Mouse (Mus musculus) layer of hippocampus, adult 11-12 months (tissue): Measurements from ENCODE around the gene Acbd4.
A peak's percentile ranks its signal among the peaks of the same experiment; 100 is the strongest.

Source experiments
- DNase-seq: peaks from one replicate; pipeline ENCODE4 v3.0.0; 2022; ENCODE audit warnings: low spot score

Acbd4 gene

DNA sequence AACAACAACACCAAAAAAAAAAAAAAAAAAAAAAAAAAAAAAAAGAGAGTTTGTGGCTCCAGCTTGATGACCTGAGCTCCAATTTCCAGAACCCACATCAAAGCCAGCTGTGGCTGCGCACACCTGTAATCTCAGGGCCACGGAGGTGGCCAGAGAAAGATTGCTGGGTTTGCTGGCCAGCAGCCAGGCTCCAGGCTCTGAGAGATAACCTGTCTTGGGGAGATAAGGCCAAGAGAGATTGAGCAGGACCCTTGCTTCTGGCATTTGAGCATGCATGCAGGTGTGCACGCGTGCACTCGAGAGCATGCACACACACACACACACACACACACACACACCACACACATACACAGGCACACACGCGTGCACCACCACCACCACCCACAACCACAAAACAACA, 8.2 kb upstream of the Acbd4 start:
- DNase-seq: no peak

DNA sequence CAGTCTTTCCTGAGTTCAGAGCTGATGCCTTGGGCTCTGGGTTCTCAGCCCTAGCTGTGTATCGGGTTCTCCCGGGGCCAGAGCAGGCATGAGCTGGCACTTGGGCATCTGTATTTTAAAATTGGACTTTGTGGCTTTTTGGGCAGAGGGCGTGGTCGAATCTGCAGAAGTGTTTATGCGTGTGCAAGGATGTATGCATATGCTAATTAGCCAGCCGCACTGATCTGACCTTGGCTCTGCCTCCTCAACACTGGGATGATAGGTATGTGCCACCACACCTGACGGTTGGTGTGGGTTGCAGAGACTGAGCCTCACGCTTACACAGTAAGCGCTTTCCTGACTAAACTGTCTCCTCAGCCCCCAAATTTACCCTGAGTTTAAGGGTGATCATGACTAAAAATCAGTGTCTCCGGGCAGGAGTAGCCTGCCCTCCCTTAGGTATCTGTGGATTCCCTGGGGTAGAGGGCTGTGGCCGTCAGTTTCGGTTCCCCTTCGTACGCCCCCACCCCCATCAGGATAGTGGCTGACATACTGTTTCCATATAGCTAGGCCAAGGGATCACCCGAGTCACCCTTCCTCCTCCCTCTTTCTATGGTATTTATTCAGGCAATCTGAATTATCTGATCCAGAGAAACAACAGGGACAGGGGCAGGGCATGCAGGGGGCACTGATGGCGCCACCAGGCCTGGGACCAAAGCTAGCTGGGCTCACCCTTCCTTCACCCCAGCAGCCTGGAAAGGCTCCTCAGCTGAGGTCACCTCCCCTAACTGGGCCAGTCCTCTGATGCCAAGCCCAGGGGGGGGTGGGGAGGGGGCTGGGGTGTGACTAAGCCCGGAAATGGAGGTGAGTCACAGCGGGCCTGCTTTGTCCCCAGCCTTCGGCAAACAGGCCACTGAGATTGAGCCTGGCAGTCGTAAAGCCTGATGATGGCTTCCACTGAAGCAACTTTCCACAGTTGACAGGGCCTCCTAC, 7.3 kb upstream of the Acbd4 start:
- DNase-seq: no peak

DNA sequence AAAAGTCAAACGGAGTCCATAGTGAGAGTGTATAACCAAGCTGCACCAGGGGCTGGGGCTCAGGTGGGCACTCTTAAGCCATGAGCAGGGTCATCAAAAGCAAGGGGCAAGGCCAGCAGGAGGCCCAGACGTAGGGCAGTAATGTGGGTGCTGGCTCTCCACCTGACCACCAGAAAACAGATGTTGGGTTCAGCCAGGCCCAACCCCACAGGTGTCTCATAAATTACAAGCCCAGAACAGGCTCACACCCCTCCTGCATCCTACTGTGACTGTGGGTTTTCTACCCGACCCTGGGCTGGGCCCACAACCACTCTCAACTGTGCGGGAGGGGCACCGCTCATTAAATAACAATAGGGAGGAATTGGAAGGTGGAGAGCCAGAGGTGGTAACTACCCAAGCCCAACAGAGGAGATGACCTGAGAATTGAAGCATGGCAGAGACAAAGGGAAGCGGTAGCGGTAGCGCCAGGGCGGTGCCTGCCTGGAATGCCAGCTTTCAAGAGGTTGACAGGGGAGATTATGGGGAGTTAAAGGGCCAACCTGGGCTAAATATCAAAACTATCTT, 6.3 kb upstream of the Acbd4 start:
- DNase-seq: no peak

DNA sequence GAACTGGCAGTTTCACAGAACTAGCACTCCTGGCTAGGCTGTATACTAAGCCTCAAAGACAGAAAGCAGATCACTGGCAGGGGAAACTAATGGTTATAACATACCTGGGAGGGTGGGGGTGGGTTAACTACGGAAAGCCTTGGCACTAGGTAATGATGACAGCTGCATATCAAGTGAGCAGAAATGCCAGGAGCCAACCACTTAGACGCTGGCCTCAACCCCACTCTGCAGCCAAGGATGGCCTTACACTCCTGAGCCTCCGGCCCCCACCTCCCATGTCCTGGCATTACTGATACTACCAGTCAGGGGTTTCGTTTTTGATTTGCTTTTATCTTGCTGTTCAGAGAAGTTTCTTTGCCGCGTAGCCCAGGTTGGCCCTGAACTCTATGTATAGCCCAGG, 5.7 kb upstream of the Acbd4 start:
- DNase-seq: no peak

DNA sequence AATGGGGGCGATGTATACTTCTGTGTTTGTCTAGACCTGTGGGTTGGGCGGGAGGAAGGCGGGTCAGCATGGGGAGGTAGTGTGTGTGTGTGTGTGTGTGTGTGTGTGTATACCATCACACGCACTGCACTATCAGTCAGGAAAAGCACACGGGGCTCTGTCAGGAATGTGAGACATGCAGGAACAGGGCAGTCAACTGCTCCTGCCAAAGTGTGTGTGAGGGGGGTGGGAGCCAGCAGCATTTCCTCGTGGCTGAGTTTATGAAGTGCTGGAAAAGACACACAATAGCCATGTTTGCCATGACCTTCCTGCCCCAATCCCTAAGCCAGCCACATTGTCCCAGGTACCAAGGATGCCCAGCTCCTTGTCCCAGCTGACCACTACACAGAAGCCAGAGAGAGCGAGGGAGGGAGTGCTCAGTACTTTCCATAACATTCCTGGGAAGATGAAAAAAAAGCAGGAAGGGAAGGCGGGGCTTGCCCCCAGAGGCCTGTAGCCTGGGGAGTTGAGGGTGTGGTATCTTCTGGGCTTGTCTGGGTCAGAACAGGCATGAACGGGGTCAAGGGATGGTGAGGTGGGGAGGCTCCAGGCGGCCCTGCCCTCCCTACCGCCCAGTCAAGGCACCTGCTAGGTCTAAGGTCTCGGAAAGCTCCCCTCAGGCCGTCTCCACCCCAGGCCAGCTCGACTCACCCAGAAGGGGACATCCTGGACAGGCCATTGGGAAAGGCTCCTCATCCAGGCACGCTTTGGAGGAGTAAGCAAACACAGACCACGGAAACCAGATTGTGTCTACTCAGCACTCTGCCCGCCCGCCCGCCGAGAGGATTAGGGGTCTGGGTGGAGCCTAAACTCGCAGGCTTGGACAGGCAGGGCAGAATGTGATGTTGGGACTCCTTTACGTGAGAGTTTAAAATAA, 4.2 kb upstream of the Acbd4 start:
- no peak for DNase-seq

DNA sequence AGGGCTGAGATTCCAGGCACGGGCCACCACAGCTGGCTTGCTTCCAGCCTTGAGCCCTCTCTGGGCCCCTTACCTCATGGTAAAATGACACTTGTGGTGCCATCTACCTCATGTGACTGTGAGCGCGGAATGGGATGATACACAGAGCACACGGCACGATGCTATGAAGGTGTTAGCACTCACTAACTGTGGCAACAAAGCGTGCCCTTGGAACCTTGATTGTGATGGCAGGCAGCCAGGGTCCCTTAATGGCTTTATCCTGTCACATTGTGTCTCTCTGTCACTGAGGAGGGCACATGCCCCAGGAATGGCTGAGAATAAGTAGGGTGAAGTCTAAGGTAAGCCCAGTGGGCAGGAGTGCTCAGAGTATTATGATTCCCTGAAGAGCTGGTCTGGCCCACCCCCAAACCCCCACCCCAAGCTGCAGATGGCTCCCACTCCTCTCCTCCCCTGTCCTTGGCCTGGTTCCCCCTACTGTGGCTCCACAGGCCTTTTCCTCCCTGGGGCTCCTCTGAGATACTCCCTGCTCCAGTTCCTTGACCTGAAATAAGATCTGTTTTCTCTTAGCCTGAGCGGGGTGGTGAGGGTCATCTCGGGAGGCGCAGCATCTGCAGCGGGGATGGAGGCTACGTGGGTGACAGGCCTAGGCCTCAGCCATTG, 2.8 kb upstream of the Acbd4 start:
- no peak for DNase-seq

DNA sequence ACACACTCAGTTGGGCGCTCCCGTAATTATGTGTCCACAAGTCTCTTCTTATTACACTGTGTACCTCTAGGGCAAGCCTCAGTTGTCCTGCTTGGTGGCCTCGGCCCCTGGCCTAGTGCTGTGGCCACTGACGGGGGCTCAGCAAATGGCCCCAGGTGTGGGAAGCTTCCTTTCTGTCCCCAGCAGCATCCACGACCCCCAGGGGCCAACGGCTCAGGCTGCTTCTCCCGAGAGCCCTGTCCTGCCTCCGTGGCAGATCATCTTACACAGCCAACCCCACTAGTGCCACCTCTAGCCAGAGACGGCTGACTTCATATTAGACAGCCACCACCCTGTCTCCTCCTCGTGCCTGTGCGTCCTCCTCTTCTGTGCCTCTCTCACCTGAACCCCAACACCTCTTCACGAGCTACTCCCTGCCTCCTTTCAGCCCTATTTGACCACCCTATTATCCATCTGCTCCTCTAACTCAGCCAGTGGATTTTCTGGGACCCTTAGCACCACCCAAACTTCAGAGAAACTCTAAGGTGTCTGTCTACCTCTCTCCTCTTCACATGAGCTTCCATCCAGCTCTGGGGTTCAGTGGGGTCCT, 2.0 kb upstream of the Acbd4 start:
- DNase-seq: no peak

DNA sequence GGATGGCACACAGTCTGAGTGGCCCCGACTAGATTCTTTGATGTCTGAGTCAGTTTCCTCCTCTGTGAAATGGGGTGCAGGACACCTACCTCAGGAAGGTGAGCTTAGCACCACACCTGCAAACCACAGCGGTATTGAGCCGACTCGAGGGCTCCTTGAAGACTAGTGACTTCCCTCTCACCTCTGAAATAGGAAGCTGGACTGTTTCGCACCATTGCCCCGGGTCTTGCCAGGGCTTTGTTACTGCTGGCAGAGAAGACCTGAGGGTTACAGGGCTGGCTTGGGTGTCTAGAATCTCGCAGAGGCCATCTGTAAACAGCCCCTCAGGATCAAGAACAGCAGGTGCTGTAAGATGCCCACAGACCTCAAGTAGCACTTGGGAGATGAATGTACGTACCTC, 1.1 kb upstream of the Acbd4 start:
- no peak for DNase-seq

DNA sequence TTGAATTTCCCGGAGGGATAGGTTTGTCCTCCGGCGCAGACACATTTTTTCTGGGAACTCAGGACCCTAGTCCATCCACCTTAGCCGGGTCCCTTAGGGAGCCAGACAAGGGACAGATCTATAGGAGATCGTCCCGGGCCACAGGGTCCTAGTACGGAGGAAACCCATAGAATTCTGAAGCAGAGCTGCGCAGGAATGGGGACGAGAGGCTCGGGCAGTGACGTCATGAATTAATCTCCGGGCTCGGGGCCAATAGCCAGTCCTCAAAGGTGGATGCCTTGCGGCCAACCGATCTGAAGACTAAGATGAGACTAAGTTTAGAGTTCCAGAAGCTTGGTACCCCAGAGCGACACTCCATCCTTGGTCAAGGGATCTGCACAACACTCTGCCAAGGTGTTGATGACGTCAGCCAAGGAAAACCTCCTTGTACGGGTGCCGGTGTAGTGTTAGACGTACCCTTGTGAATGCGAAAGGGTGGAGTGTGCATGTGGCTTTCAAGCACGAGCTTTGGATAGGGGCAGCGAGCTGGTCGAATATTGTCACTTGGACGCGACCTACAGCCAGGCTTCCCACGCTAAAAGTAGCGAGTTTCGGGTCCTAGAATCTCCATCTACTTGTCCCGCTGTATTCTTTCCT, 502 bp downstream of the Acbd4 start:
- peak; percentile 76 for DNase-seq

DNA sequence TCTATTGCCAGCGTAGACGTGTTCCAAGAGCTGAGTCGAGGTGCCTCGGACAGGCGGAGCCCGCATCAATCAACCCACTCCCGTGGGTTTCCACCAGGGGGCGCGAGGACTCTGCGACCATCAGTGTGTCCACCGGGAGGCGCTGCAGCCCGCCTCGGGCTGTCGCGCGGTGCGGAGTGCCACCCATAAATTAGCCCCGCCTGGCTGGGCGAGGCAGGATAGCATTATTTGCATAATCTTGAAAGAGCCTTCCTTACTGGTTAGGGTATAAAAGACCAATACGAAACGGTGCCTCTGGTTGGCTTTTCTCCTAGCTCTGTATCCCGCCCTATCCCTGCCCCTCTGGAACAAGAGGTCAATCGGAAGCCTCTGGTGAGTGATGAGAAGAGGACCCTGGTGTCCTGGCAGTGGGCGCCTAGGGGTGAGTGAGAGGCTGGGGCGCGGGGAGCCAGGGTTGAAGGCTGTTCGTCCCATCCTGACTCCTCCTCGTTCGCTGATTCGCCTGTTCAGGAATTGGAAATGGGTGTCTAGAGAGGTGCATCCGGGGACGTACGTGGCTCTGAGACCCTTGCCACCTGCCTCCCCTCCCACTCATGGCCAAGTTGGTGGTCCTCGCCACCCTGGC, 1.4 kb downstream of the Acbd4 start:
- DNase-seq: peak; percentile 97

DNA sequence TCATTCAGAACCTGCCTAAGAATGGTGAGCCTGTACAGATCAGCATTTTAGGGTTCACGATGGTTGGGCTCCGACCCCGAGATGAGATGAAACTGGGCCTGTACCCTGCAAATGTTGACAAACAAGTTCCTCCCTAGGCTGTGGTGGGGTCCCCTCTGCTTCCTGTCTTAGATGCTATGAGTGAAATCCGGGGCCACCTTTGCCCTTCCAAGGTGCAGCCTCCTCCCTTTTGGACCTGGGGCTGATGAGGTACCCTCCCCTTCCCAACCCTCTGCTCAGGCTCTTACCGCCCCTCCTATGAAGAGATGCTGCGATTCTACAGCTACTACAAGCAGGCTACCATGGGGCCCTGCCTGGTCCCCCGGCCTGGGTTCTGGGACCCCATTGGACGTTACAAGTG, 2.1 kb downstream of the Acbd4 start:
- no peak for DNase-seq

DNA sequence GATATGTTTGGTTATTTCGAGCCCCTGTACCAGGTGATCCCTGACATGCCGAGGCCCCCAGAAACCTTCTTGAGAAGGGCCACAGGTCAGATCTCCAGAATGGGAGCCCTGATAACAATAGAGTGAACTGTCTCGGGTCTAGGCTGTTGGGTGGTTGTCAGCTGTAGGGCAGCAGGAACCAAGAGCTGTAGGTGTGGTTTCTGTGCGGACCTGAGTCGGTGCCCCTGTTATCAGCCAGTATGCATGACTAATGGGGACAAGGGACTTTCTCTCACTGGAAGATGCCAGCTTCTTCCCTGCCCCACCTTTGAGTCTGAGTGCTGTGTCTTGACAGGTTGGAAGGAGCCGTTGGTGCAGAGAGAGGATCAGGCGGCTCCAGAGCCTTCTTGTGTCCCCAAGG, 3.0 kb downstream of the Acbd4 start:
- no peak for DNase-seq

DNA sequence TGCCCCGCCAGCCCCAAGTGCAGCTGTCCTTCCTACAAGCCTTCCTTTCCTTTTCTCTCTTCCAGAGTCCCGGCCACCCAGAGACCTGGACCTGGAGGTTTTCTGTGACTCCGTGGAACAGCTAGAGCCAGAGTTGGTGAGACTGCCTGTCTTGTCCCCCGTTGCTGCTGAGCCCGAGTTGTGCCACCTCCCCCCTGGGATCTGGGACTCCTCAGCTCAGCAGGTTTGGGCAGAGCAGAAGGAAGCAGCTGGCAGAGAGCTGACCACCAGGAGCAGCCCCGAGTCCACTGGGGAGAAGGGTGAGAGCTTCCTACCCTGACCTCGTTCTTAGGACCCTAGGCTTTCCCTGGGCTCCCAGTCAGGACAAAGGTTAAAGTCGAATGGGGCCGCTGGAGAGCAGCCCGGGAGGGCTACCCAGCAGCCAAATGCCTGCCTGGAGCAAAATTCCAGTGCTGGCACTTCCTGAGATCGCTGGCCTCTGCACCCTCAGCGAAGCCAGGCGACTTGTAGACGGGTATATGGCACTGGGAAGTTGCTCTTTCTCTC, 3.8 kb downstream of the Acbd4 start:
- no peak for DNase-seq

DNA sequence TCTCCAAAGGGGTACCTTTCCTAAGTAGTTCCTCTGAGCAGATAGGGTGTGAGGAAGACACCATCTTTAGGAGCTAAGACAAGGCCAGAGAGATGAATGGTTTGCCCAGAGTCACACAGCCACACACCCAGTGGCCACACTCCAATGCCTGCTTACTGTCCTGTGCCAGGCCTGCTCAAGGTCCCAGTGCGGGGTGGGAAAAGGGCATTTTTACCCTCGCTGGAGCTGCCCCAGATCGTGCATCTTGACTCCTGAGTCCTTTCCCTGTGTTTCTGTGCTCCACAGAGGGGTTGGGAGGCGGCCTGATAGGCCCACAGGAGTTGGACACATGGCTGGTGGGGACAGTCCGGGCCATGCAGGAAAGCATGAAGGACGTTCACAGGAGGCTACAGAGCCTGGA, 4.3 kb downstream of the Acbd4 start:
- DNase-seq: no peak

DNA sequence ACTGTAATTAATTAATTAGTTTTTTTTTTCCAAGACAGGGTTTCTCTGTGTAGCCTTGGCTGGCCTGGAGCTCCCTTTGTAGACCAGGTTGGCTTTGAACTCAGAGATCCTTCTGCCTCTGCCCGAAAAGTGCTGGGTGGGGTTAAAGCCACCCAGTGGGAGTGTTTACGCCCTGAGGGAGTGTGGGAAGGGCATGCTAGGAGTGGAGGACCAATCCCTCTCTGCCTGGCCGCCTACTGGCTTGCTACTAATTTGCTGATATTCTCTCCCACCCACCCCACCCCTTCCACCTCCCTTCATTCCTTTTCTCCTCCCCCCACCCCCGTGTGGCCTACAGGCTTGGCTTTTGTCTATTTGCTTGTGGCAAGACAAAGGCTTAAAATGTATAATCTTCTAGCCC, 4.9 kb downstream of the Acbd4 start:
- DNase-seq: no peak

DNA sequence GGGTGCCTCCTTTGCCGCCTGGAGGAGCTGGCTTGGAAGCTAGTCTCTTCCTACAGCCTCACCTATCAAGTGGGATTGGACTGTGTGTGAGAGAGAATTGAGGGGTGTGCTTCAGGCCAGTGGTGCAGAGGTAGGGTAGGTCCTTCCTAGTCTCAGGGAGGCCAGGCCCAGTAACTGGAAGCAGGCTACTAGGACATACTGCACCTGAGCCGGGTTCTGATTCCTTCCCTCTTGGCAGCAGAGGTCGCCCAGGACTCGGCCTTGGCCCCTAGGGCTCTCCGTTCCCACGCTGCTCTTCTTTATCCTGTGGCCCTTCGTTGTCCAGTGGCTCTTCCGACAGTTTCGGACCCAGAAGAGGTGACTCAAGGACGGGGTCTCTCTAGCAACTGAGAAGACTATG, 9.8 kb downstream of the Acbd4 start:
- DNase-seq: no peak

DNA sequence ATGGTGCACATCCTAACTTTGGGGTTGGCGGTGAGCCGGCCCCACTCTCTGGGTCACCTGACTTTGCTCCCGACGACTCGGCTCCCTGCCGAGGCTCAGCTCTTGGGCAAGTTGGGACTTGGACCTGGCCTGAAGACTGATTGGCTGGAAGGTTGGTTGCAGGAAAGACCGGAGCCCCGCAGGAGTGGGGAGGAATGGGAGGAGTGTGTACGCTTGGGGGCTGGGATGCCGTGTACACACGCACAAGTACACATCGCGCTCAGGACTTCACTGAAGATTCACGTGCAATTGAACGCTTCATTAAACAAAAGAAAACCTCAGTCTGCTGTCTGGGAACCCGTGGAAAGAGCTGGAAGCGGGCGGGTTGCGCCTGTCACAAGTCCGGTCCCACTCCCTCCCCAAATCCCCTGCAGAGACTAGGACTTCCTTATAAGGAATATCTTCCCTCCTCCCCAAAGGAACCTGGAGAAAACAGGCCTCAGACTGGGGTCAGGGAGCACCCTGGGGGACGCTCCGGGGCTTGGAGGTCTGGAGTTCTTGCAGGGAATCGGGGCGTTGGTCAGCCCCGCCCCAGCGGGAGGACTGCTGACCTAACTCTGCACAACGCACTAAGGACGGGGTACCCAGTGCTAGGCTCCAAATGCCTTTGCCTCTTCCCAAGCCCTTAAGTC, 10.5 kb downstream of the Acbd4 start:
- peak; percentile 62 for DNase-seq

DNA sequence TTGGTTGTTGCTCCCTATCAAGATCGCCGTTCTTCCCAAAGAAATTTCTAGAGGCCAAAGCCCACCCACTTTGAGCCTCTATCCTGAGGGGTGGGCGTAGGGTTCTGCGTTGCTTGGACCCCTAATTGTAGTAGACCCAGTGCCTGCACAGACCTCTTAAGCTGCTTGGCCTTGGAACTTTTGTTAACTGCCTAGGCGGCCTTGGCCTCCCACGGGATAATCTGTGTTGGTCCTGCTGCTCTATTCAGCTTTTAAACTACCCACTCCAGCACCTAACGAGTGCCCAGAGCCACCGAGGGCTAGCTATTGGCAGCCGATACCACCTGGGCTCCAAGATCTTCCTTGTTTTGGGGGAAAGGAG, 11.1 kb downstream of the Acbd4 start:
- no peak for DNase-seq

DNA sequence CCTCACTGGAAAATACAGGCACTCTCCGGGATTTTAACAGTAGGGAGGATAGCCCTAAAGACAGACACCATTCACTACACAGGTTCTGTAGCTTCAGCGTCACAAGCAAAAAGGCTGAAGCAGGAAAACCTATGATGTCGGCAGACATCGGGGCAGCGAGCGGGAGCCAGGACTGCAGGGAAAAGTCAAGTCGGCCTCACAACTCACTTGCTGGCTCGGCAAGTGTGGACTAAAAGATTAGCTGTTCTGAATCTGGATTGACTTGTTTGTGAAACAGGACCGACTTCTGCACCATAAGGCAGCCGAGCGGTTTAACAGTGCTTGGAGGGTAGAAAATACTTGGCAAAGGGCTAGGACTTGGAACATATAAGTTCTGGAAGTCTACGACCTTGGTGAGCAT, 11.5 kb downstream of the Acbd4 start:
- DNase-seq: no peak

DNA sequence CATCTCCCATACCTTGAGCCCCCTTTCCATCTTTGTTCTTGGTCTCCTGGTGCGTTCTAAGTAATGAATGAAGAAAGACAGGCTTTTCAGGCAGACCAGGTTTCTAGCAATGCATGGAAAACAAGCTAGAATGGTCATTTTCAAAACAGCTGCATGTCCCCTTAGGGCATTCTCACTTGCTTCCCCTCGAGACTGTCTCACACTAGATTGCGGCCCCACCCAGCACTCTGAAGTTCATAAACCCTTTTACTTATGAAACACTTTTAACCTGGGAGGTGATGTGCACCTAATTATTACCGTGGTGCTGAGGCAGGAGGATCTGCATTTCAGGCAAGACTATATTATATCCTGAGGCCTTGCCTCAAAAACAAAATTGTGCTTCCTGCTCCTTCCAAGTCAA, 12.3 kb downstream of the Acbd4 start:
- DNase-seq: no peak
